Mouse (Mus musculus) liver, adult 2 months (tissue): ENCODE measurements around the gene Ifnb1.

Experiments used
- CTCF ChIP-seq: fragments of 200-500 bp; IDR thresholded peaks from 2 replicates; pipeline ENCODE4 v1.5.1; 2011; ENCODE audit warnings: low read depth, low read length, control low read depth
- POLR2A ChIP-seq: fragments of 200-500 bp; IDR thresholded peaks from 2 replicates; pipeline ENCODE4 v1.6.1; 2011; ENCODE audit warnings: low read length, control low read depth; ENCODE audit not compliant: insufficient read depth; ENCODE audit errors: extremely low read depth

- TF ChIP-seq CTCF (no peak), POLR2A (no peak)
Observed at GRCm38 (mm10) chr4:88526379-88527049, 3.9 kb upstream of the Ifnb1 start.
